Mouse (Mus musculus) ES-Bruce4 (cell line): ENCODE results near the gene Gfy. TPM values are rescaled to one million over a fixed set of nuclear protein-coding genes. Genes with fewer than 3 reads are reported as not detected.

Experiments
- H3K27ac ChIP-seq: 2 replicates; pipeline ENCODE4 v1.5.1; 2012; ENCODE audit warnings: low read length, inconsistent platforms; ENCODE audit not compliant: insufficient read depth
- H3K27me3 ChIP-seq: 2 replicates; pipeline ENCODE4 v1.6.1; 2012; ENCODE audit warnings: mild to moderate bottlenecking, low read length, inconsistent platforms; ENCODE audit not compliant: control insufficient read depth, poor library complexity, insufficient read depth, severe bottlenecking
- H3K36me3 ChIP-seq: 2 replicates; pipeline ENCODE4 v1.6.1; 2012; ENCODE audit warnings: inconsistent platforms, mild to moderate bottlenecking, low read length, moderate library complexity; ENCODE audit not compliant: control insufficient read depth, poor library complexity, insufficient read depth, severe bottlenecking
- H3K4me1 ChIP-seq: one replicate; pipeline ENCODE4 v1.8.1; 2011; ENCODE audit warnings: low read length; ENCODE audit not compliant: control insufficient read depth, insufficient read depth
- H3K4me3 ChIP-seq: 2 replicates; pipeline ENCODE4 v1.5.1; 2011; ENCODE audit warnings: low read depth, mild to moderate bottlenecking, low read length
- H3K9ac ChIP-seq: 2 replicates; pipeline ENCODE4 v1.6.1; 2012; ENCODE audit warnings: low read depth, mild to moderate bottlenecking, inconsistent platforms; ENCODE audit not compliant: poor library complexity, severe bottlenecking
- H3K9me3 ChIP-seq: replicated peaks from 2 replicates; pipeline ENCODE4 v1.6.1; 2012; ENCODE audit warnings: mild to moderate bottlenecking, low read length, inconsistent platforms; ENCODE audit not compliant: control insufficient read depth, poor library complexity, insufficient read depth, severe bottlenecking
- CTCF ChIP-seq: IDR thresholded peaks from one replicate; pipeline ENCODE4 v1.8.1; 2011; ENCODE audit warnings: low read depth, low read length
- EP300 ChIP-seq: IDR thresholded peaks from 2 replicates; pipeline ENCODE4 v1.6.1; 2011; ENCODE audit warnings: low read depth, low read length; ENCODE audit not compliant: insufficient read depth
- POLR2A ChIP-seq: IDR thresholded peaks from one replicate; pipeline ENCODE4 v1.8.1; 2011; ENCODE audit warnings: low read length; ENCODE audit not compliant: insufficient read depth
- polyA plus RNA-seq: library from polyadenylated mRNA; stranded (reverse); fragments of >200 nt; gene quantifications from 2 replicates; pipeline ENCODE4 v1.2.4, GENCODE M21; 2011; ENCODE audit warnings: low read depth; ENCODE audit not compliant: missing spikeins, insufficient read depth, insufficient read length

Gene Gfy
- polyA plus RNA-seq, 1 experiment, result 1.2 TPM

DNA sequence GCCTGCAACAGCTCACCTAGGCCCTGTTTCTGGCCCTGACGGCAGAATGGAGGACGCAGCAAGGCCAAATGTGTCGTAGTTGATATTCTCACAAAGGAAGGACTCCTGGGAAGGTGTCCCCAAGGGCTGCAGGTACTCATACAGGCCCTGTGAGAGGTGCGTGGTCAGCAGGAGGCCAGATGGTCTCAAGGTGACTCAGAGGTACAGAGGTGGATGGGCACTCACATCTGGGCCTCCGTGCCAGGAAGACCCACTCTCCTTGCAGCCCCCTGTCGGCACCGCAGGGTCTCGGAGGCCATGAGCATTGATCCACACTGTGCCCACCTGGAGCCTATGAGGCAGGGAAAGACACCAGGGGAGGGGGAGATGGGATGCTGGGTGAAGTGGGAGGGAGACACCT is 33.9 kb downstream of the Gfy start:
- no peak for TF ChIP-seq CTCF
- TF ChIP-seq POLR2A, result no peak
- no peak for TF ChIP-seq EP300
- Histone ChIP-seq H3K9ac (no peak overlapping the region), H3K9me3 (no peaks in the 10 kb centered on the region), H3K4me3 (no peak overlapping the region), H3K27ac (no peak overlapping the region), H3K36me3 (0 out of 2 replicates have a peak, but pooled peaks cover 6% of the 10 kb centered on the region), H3K27me3 (no peaks in the 10 kb centered on the region), H3K4me1 (no peaks in the 10 kb centered on the region)

DNA sequence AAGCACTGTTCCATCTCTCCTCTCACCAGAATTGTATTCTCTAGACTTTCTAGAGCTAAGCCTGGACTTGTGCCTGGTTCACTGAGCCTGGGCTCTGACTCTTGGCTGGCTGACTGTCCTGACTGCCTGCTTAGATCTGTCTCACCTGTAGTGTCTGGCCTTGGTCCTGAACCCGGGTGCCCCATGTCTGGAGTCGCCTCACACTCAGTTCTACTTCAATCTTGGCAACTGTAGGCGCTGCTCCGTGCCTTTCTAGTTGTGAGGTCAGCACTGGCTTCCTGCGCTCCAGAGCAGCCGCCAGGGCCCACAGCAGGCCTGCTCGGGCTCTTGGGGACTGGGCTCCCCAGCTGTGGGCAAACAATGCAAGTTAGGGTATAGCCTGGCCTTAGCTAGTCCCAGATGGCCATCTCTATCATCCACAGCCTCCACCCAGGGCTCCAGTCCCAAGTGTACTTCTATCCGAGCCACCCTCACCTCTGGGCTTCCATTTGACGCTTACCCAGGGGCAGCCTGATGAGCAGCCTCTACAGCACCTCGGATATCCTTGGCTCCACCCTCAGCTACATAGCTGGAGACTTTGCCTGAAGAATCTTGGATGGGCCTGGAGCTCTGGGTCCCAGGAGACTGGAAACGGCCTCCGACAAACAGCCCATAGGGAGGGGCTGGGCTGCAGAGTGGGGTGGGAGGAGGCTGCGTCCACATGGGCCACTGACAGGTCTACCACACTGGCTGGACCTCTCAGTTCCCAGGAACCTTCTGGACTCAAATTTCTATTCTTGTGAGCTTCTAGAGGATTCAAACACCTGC is 34.8 kb downstream of the Gfy start:
- Histone ChIP-seq H3K4me1 (no peaks in the 10 kb centered on the region), H3K9me3 (no peaks in the 10 kb centered on the region), H3K27ac (no peak overlapping the region), H3K36me3 (0 out of 2 replicates have a peak, but pooled peaks cover 6% of the 10 kb centered on the region), H3K4me3 (no peak overlapping the region), H3K9ac (no peak overlapping the region), H3K27me3 (no peaks in the 10 kb centered on the region)
- TF ChIP-seq EP300 (no peak), CTCF (no peak), POLR2A (no peak)

DNA sequence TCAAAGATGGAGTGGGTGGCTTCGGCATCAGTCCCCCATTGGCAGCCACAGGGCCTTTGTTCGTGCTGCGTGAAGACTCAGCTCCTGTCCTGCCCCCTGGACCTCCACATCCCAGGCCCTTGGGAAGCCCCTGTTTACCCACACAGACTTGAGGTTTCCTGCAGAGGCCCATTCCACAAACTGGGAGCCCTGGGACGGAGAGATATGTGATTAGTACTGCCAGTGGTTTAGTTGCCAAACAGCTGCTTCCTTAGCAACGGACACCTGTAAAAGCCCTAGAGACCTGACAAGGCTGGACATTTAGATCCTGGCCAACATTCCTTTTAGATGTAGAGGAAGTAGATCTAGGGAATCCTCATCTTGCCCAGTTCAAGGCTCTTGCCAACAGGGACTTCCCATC is 37.5 kb downstream of the Gfy start:
- H3K9ac ChIP-seq, result no peak overlapping the region
- no peaks in the 10 kb centered on the region for H3K4me1 ChIP-seq
- TF ChIP-seq EP300 (no peak), CTCF (no peak), POLR2A (no peak)
- H3K4me3 ChIP-seq, result no peak overlapping the region
- no peak overlapping the region for H3K27ac ChIP-seq
- H3K27me3 ChIP-seq, result no peaks in the 10 kb centered on the region
- H3K9me3 ChIP-seq, result no peaks in the 10 kb centered on the region
- 0 out of 2 replicates have a peak, but pooled peaks cover 6% of the 10 kb centered on the region for H3K36me3 ChIP-seq

DNA sequence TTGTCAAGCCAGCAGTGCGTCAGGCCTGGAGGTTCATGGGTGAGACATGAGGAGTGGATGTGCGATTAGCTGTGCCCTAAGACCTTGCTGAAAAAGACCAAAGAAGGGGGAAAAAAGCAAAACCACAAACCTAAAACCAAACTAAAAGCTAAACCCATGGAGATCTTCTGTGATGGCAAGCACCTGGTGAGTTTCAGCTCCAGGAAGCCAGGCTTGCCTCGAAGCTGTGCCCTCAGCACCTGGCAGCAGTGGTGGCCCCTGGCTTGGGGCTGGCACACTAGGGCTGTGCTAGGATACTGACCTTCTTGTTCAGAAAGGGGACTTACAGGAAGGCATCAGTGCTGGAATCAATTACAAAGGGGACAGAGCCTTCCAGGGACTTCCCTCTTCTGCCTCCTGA is 38.0 kb downstream of the Gfy start:
- Histone ChIP-seq H3K27ac (no peak overlapping the region), H3K4me3 (no peak overlapping the region), H3K27me3 (no peaks in the 10 kb centered on the region), H3K4me1 (no peaks in the 10 kb centered on the region), H3K9me3 (no peaks in the 10 kb centered on the region), H3K9ac (no peak overlapping the region), H3K36me3 (0 out of 2 replicates have a peak, but pooled peaks cover 4% of the 10 kb centered on the region)
- no peak for TF ChIP-seq CTCF
- no peak for TF ChIP-seq POLR2A
- TF ChIP-seq EP300, result no peak

DNA sequence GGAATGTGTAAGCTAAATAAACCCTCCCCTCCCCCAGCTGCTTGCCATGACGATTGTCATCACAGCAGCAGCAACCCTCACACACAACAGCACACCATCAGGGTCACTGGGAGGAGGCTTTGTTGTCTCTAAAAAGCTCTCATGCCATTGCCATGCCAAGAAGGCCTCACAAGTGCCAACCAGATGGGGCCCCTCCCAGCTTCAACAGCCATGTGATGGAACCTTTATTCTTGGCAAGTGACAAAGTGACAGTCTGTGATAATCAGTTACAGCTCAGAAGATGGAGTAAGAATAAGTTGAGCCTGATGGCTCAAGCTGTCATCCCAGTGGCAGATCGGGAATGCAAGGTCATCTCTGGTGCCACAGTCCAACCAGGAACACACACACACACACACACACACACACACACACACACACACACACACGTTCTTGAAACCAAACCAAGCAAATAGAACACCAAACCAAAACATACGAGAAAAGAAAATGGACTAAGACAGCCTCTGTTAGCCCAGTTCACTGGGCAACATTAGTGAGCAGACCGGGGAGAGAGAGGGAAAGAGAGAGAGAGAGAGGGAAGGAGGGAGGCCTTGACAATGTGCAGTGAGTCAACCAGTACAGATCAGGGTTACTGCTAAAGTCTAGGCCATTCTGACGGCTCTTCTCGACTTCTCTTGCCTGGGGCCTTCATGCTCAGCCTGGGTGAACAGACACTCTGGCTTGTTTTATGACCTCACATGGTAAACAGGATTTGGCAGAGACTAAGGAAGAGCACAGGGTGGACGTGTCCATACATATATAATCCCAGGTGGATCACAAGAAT is 39.3 kb downstream of the Gfy start:
- Histone ChIP-seq H3K4me3 (no peak overlapping the region), H3K9me3 (no peaks in the 10 kb centered on the region), H3K4me1 (no peaks in the 10 kb centered on the region), H3K9ac (no peak overlapping the region), H3K27me3 (no peaks in the 10 kb centered on the region), H3K27ac (no peak overlapping the region), H3K36me3 (0 out of 2 replicates have a peak, but pooled peaks cover 4% of the 10 kb centered on the region)
- TF ChIP-seq CTCF (no peak), EP300 (no peak), POLR2A (no peak)

DNA sequence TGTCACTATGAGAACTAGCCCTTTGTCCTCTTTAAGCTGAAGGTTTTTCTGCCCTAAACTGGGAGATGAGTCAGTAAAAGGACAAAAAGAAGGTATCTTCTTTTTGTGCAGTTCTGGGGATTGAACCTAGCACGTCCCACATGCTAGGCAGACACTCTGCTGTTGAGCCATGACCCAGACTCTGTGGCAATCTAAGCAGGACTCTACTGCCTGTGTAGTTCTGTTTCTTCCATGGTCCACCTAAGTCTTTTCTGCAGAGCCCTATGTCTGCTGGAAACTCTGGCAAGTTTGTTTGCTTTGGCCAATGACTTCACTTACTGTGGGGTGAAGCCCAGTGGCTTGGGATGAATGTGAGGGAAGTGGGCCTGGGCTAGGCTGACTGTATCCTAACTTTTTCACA is 41.0 kb downstream of the Gfy start:
- Histone ChIP-seq H3K36me3 (0 out of 2 replicates have a peak, but pooled peaks cover 4% of the 10 kb centered on the region), H3K4me3 (no peak overlapping the region), H3K9me3 (no peaks in the 10 kb centered on the region), H3K9ac (no peak overlapping the region), H3K27me3 (no peaks in the 10 kb centered on the region), H3K27ac (no peak overlapping the region), H3K4me1 (no peaks in the 10 kb centered on the region)
- TF ChIP-seq CTCF, result no peak
- no peak for TF ChIP-seq POLR2A
- TF ChIP-seq EP300, result no peak
